Mouse (Mus musculus) cerebellum, adult 8-10 months (tissue): ENCODE measurements around the gene Ddx54.

Source experiments
- DNase-seq: peaks from one replicate; pipeline ENCODE4 v3.0.0; 2022

Ddx54 gene

DNA sequence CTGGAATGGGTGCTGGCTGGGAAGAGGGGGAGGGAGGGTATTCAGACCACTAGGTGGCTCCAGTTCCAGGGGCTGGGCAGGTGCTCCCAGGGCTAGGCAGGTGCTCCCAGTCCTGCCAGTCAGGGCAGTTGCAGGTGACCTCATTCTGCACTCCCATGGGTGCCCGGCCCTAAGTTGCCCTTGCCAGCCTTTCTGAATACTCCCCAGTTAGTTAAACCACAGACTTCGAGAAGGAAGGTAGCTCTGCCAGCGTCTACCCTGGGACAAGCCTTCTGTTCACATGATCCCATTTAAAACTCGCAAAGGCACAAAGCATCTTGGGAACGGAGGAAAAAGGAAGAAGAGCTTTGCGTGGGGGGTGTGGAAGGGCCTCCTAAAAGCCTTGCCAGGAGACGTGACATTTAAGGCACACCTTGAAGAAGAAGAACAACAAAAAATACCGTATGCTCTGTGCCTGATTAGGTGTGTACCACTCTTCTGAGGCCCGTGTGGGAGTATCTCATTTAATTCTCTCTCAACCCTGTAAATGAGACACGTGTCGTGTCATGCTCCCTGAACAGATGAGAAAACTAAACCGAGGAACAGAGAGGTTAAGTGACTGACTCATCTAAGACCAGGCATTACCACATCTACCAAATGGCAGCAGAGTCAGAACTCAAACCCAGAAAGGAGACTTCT is 35.4 kb downstream of the Ddx54 start:
- no peak for DNase-seq

DNA sequence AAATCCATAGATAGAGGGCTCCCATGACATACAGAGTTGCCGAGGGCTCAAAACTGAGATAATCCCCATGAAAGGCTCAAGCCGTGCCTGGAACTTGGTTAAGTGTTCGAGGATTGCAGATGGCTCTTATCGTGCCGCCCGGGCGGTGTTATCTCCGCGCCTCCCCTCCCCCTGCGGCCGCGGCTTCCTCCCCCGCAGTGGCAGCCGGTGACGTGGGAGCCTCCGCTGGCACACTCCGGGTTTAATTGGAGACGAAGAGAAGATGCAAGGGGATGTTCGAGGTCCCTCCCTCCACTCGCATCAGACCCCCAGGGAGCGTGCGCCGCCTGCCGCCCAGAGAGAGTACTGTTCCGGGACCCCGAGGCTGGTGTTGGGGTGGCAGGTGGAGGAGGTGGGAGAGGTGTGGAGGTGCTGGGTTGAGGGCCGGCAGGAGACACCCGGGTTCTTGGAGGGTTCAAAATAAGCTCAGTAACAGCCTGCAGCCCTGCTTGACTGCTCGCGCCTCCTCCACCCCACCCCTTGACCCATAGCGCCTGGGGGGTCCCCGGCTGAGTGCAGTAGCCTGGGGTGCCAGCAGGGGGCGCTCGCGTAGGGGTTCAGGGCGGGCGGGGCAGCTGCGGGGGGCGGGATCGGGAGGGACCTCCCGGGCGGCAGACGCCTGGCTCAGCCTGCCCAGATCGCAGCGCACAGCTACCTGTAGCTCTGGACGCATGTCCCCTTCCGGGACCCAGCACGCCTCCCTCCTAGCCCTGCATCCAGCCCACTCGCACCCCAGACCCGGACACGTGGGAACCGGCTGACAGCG is 36.2 kb downstream of the Ddx54 start, which contains the start of gene Rasal1:
Gene Rasal1 (plus strand): TSS at position 244 of the 805 bp plus-strand sequence.
- peak; percentile 45 for DNase-seq

DNA sequence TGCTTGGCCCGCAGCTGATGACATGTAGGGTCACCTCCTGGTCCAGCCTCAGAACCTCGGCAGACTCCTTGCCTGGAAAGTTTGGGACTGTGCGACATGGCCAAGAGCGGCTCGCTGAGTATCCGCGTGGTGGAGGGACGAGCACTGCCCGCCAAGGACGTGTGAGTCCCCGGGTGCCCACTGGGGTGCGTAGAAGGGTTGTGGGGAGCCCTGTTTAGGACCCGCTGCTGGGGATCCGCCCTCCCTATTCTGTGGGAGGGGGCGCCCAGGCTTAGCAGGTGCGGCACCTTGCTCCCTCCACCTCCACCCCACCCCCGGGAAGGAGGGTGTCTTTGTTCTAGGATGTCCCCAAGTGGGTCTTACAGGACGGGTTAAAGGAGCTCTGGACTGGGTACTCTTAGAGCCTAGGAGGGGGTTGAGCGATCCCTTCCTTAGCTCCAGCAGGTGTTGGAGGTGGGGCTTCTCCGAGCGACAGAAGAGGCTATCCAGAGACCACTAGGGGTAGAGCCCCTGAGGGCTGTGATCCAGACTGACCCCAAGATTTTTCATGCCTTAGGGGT is 36.9 kb downstream of the Ddx54 start:
- no peak for DNase-seq

DNA sequence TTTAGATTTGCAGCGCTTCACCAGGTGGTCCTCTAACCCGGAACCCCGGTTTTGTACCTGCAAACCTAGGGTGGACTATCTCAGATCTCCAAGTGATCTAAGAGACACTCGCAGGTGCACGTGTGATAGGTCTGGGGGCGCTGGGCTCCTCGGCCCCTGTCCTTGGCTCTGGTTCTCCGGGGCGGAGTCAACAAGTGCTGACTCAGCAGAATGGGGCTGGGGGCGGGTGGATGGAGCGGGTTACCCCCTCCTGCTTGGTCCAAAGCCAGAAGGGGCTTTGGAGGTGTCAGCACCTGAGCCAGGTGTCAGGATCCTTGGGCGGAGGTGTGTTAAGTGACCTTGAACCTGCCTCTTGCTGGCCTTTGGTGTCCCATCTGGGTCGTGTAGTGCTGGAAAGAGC is 37.4 kb downstream of the Ddx54 start:
- no peak for DNase-seq

DNA sequence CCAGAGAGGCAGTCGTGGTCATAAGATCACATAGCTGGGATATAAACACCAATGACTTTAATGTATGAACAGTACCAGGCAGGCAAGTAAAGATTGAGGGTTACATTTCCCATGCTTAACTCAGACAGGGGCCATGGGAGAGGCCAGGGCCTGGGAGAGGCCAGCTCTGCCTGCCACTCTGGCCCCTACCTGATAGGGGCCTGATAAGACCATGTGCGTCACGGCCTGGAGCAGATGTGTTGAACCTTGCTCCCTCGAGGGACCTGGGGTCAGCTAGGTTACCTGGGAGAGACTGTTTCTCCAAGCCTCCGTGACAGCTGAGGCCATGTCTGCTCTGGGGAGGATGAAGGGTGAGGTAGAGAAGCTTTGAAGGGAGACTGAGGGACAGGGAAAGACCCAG is 38.7 kb downstream of the Ddx54 start:
- DNase-seq: no peak

DNA sequence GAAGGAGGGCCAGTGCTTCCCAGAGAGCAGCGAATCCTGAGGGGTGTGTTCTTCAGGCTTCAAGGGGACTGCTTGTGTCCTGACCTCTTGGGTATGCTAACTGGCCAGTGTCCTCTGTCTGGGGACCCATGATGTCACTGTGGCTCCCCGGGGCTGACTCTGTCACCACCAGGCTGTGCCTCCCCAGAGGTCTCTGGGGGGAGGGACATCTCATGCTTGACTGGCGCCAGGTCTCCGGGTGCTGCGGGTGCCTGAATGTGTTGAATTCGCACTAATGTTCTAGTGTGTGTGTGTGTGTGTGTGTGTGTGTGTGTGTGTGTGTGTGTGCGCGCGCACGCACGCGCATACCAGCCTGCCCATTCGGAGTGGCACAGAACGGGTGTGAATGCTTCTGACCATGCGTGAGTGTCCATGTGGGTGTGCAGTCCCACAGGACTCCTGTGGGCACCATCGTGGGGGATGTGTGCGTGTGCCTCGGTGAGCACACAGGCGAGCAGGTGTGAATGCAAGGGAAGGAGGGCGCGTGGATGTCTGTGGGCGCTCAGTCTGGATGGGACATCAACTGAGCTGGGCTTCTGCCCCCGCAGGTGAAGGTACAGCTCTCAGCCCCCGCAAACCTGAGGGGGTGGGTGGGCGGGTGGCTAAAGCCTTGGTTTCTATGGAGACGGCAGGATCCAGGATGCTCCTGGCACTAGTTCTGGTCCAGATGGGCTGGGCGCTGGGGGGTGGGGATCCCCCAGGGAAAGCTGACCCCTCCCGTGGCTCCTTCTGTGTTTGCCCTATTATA is 40.6 kb downstream of the Ddx54 start:
- DNase-seq: no peak

DNA sequence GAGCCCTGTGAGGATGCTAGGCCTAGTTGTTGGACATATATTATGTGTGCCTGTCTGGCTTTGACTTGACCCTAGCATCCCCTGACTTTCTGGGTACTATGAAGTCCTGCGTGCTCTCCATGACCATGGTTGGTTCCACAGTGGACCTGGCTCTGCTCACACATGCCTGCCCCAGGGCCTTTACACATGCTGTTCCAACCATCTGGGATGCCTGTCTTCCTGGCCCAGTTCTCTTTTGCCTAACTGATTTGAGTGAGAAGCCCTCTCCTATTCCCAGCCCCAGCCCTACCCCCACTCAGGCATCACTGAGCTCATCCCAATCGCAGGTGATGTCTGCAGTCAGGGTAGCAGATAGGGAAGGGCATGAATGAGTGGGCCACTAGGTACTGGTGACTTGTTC is 41.3 kb downstream of the Ddx54 start:
- no peak for DNase-seq

DNA sequence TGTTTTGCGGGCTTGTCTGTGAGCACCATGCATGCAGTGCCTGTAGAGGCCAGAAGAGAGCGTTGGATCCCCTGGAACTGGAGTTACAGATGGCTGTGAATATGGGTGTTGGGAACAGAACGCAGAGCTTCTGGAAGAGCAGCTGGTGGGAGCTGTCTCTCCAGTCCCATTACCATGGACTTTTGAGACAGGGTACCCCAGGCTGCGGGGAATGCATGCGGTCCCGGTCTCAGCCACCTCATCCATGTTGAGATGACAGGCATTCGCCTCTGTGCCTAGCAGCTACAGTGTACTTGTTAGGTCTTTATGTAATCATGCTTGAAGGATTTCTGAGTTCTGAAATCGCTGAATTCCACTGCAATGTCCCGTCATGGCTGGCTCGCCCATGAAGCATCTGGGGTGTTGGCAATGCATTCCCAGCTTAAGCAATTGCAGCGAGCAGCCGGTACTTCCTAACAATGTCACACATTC is 43.8 kb downstream of the Ddx54 start:
- no peak for DNase-seq

DNA sequence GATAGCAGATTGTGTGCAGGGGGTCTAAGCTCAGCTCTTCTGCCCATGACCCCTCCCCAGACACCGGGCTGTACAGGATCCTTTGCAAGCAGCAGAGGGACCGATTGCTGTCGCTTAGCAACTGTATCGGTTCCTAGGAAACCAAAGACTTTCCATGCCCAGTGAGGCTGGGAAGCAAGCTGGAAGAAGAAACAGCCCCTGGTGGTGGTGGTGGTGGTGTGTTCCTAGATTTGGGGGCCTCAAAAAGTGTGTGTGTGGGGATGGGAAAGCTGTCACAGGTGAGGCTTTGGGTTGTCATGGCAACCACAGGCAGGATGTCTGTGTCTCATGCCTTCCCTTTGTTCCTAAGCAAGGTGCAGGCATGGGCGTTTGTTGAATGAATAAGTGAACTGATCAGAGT is 48.3 kb downstream of the Ddx54 start:
- no peak for DNase-seq

DNA sequence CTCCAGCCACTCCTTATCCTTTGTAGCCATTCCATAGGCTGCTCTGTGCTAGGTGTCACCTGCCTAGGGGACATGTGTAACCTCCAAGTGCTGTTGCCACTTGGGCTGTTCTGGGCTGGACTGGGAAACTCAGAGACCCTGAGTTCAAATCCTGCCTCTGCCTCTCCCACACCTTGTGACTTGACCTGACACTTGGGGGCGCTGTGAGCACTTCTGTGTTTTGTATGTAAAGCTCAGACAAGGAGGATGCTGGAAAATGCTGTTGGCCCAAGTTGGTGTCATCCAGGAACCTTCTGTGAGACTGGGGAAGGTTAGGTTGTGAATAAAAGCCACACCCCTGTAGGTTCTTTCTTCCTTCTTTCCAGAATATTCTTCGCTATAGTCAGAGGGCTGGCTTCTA is 52.3 kb downstream of the Ddx54 start:
- DNase-seq: no peak

DNA sequence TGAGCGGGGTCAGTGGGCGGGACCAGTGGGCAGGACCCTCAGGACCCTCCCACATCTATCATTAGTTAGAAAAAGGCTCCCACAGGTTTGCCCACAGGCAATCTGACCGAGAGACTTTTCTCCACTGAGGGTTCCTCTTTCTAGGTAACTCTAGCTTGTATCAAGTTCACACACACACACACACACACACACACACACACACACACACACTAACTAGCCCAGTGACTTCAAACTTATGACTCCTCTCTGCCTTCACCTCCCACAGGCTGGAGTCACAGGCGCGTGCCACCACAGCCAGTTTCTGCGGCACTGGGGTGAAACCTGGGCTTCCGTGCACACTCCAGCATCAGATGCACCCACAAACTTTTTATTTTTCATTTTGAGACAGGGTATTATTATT is 56.2 kb downstream of the Ddx54 start:
- DNase-seq: no peak

DNA sequence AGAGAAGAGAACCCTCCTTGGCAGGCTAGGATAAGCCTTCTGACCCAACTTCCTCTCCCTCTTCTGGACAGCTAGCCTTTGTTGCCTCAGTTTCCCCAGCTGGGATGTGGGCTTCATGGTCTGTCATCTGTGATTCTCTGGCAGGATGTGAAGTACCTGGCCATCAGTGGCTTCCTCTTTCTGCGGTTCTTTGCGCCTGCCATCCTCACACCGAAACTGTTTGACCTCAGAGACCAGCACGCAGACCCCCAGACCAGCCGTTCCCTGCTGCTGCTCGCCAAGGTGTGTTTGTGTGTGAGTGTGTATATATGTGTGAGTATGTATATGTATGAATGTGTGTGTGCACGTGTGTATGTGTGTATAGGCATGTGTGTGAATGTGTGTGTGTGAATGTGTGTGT is 57.6 kb downstream of the Ddx54 start:
- no peak for DNase-seq

DNA sequence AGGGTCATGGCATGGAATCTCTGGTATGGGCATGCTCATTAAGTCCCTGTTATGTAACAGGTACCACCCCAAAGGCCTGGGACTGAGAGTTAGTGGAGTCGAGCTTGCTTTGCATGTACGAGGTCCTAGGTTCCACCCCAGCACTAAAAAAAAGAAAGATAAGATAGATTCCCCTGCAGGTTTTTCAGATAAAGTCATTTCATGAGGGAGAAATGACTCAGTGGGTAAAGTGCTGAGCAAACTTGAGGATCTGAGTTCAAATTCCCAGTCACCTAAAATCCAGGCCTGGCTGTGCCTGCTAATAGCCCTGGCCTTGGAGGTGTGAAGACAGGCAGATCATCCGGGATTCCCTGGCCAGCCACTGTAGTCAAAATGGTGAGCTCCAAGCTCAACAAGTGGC is 59.3 kb downstream of the Ddx54 start:
- DNase-seq: no peak

DNA sequence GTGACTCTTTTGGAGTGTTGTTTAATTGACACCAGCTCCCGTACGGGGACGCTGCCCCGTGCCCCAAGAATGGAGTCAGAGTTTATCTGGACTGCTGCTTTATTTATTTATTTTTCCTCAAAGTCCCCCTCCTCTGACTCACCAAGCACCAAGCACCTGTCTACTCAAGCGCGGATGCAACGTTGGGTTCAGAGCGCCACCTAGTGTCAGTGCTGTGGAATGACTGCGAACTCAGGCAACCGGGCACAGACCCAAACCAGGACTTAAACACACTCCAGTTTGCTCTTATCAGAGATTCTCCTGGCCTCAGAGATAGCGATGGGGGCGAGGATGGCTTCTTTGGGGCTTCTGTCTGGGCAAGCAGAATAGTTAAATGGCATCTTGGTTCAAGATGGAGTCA is 61.1 kb downstream of the Ddx54 start:
- DNase-seq: peak; percentile 68

DNA sequence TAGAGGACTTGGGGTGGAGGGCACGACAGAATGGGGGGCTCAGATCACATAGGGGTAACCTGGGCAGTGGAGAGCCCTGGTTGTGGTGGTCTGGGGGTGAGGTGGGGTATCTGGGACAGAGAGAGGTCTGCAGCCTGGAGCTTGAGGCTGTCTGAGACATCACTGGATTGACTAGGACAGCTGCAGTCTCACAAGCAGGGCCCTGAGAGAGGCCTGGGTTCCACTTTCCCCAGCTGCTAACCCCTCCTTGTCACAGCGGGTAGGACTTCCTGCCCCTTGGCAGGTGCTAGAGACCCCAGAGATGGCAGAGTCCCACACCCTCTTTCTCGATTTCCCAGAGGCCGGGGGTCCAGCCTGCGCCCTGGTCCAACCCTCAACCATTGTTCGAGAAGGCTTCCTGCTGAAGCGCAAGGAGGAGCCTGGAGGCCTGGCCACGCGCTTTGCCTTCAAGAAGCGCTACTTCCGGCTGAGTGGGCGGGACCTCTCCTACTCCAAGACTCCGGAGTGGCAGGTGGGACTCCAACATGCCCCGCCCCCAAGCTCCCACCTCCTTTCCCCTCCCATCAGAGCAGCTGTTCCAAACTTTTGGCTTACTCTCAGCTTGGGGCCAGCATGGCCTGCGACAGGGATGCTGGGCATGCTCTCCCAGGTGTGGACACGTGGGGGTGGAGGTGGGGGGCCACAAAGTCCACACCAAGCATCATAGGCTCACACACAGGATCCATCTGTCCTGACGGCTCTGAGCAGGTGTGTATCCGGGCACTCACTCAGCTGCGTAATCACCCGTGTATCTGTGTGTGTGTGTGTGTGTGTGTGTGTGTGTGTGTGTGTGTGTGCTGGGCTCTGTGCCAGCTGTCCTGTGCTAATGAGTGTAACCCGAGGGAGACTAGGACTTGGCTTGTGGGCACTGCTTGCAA is 61.9 kb downstream of the Ddx54 start:
- no peak for DNase-seq

DNA sequence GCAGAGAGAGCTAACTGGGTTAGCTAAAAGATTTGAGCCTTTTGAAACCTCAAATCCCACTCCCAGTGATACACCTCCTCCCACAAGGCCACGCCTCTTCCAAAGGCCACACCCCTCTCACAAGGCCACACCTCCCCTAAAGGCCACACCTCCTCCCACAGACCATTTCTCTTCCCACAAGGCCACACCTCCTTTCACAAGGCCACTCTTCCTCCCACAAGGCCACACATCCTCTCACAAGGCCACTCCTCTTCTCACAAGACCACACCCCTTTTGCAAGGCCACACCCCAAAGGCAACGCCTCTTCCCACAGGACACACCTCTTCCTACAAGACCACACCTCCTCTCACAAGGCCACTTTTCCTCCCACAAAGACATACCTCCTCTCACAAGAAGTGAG is 65.0 kb downstream of the Ddx54 start:
- no peak for DNase-seq
